Mouse (Mus musculus): Measurements from ENCODE around the gene Gm20662. TPM values are rescaled to one million over a fixed set of nuclear protein-coding genes. Genes with fewer than 3 reads are reported as not detected.
"Not testable (repeated sequence)": the region's sequence is repeated elsewhere in the genome, so short reads cannot be mapped to it uniquely, and the experiment has no call there.

Gene Gm20662
- polyA plus RNA-seq, 1 experiment from 2014 or later: 0.14 TPM

DNA sequence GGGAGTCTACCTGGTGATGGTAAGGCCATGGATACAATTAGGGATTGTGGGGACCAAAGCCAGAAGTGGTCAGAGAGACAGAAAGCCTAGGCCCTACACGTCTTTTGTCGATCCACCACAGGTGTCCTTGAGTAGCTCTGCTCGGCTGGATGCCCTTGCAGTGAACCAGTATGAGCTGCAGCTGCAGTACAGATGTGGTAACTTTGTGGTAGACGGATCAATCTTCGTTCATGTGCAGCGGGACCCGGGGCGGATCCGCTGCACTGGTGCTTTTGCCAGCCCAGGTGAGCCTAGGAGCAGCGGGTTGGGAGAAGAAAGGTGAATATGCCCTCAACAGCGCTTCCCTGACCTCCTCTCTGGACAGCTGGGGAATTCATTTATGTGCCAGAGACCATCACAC, 3.1 kb upstream of the Gm20662 start:
- Histone ChIP-seq H3K27ac (ENCODE audit: low read depth, low read length) (no peak overlapping the region), H3K27me3 (ENCODE audit: control insufficient read depth, insufficient read depth, low read length) (no peaks in the 10 kb centered on the region), H3K4me3 (ENCODE audit: low read depth, low read length) (no peak overlapping the region), H3K4me2 (replicated peaks; ENCODE audit: low read depth, low read length) (no peak overlapping the region), H3K9me3 (ENCODE audit: control insufficient read depth, low read length) (no peaks in the 10 kb centered on the region), H3K9ac (ENCODE audit: low read depth, low read length) (no peak overlapping the region), H3K36me3 (ENCODE audit: control insufficient read depth, insufficient read depth, low read length) (no peaks in the 10 kb centered on the region), H3K4me1 (replicated peaks; ENCODE audit: control insufficient read depth, insufficient read depth, low read length) (no peaks in the 10 kb centered on the region)
- ATAC-seq (ENCODE audit: low FRiP score) (no peak), DNase-seq (ENCODE audit: low spot score) (no peak)
- WGBS: 87% methylated on average over 11 of the region's 11 CpGs

DNA sequence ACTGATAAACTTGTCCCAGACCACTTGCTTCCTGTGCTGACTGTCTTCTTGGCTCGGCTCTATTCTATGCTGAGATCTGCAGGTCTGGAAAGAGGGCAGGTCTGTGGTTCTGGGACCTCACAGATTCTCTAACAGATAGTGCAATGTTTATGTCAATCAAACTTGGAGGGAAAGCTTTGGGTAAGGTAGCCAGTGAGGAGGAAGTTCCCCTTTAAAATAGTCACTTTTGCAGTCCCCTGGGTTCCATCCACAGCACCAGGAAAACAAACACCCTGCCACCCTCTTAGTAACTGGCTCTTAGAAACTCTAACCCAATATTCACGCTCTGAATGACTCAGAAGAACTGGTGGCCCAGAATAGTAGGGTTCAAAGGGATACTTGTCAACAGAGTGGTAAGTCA, 1.7 kb upstream of the Gm20662 start:
- Histone ChIP-seq H3K27me3 (ENCODE audit: control insufficient read depth, insufficient read depth, low read length) (no peaks in the 10 kb centered on the region), H3K4me3 (ENCODE audit: low read depth, low read length) (no peak overlapping the region), H3K9me3 (ENCODE audit: control insufficient read depth, low read length) (no peaks in the 10 kb centered on the region), H3K4me1 (replicated peaks; ENCODE audit: control insufficient read depth, insufficient read depth, low read length) (no peaks in the 10 kb centered on the region), H3K36me3 (ENCODE audit: control insufficient read depth, insufficient read depth, low read length) (no peaks in the 10 kb centered on the region), H3K9ac (ENCODE audit: low read depth, low read length) (no peak overlapping the region), H3K27ac (ENCODE audit: low read depth, low read length) (no peak overlapping the region), H3K4me2 (replicated peaks; ENCODE audit: low read depth, low read length) (no peak overlapping the region)
- DNase-seq (ENCODE audit: low spot score) (no peak), ATAC-seq (ENCODE audit: low FRiP score) (no peak)
- WGBS: 74% methylated on average over 2 of the region's 2 CpGs

DNA sequence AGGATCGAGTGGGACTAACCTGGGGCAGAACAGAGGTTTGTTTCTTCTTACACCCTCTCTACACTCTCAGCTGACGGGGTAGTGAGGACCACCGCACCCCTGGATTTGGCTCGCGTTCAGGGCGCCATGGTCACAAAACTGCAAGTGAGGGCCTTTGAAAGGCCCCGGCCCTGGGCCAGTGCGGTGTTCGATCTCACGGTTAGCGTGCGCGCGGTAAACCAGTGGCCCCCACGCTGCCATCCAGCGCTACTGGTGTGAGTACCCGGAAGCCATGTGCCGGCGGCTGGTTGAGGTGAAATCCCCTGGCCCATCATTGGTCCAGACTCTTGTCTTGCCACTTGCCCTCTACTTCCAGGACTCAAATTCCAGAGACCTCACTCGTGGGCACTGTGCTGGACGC, 636 bp upstream of the Gm20662 start:
- no peak overlapping the region for H3K9ac ChIP-seq (ENCODE audit: low read depth, low read length)
- DNase-seq (ENCODE audit: low spot score) (no peak), ATAC-seq (ENCODE audit: low FRiP score) (no peak)
- H3K27ac ChIP-seq (ENCODE audit: low read depth, low read length): no peak overlapping the region
- no peaks in the 10 kb centered on the region for H3K27me3 ChIP-seq (ENCODE audit: control insufficient read depth, insufficient read depth, low read length)
- no peaks in the 10 kb centered on the region for H3K9me3 ChIP-seq (ENCODE audit: control insufficient read depth, low read length)
- H3K36me3 ChIP-seq (ENCODE audit: control insufficient read depth, insufficient read depth, low read length): no peaks in the 10 kb centered on the region
- no peak overlapping the region for H3K4me2 ChIP-seq (replicated peaks; ENCODE audit: low read depth, low read length)
- WGBS: 95% methylated on average over 21 of the region's 21 CpGs
- H3K4me1 ChIP-seq (replicated peaks; ENCODE audit: control insufficient read depth, insufficient read depth, low read length): no peaks in the 10 kb centered on the region
- no peak overlapping the region for H3K4me3 ChIP-seq (ENCODE audit: low read depth, low read length)

DNA sequence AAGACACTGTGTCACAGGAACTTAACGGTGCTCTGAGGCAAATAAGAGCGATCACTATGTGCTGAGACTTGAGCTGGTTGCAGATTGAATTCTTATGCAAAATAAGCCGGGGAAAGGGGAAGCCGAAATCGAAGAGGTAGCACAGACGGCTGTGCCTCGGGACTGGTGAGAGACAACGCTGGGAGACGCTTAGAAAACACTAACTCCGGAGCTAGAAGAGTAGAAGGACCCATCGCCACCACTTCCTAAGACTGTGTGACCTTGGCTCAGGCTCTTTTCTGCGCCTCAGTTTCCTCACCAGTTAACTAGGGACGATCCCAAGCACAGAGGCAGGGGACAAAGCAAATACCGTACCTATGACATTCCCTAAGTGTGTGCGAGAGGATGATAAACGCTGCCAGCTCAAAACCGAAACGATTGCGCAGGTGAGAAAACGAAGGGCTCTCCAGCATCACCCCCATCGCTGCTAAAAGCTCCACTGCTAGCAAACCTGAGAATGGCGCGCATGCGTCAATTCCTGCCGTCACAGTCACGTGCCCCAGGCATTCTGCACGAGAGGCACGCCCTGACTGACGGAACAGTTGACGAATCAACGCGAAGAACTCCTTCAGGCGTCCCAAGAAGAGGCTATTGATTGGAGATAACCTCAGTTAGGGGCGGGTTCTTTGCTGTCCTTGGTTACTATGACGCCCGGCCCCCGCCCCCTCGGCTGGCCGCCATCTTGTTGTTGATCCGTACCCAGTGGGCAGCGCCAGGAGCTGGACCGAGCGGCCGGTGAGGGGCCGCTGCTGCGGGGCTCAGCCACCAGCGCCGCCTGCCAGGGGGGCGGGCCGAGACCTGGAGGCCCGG, 6.0 kb downstream of the Gm20662 start, which contains the start of gene Ip6k1:
Gene Ip6k1 (plus strand): TSS at position 580 of the 849 bp plus-strand sequence.
- whole genome bisulfite sequencing: under 1% methylated on average over 51 of the region's 51 CpGs
- peak; percentile 99 for ATAC-seq (ENCODE audit: low FRiP score)
- H3K4me2 ChIP-seq (replicated peaks; ENCODE audit: low read depth, low read length): peak within 1 kb of the TSS; percentile 86
- H3K9me3 ChIP-seq (ENCODE audit: control insufficient read depth, low read length): no peaks in the 10 kb centered on the region
- peak within 1 kb of the TSS; percentile 97 for H3K9ac ChIP-seq (ENCODE audit: low read depth, low read length)
- peak within 1 kb of the TSS; percentile 87 for H3K27ac ChIP-seq (ENCODE audit: low read depth, low read length)
- H3K4me3 ChIP-seq (ENCODE audit: low read depth, low read length): peak within 1 kb of the TSS; percentile 88
- no peaks in the 10 kb centered on the region for H3K27me3 ChIP-seq (ENCODE audit: control insufficient read depth, insufficient read depth, low read length)
- no peaks in the 10 kb centered on the region for H3K36me3 ChIP-seq (ENCODE audit: control insufficient read depth, insufficient read depth, low read length)
- DNase-seq (ENCODE audit: low spot score): peak; percentile 100
- H3K4me1 ChIP-seq (replicated peaks; ENCODE audit: control insufficient read depth, insufficient read depth, low read length): peaks cover 5% of the 10 kb centered on the region

DNA sequence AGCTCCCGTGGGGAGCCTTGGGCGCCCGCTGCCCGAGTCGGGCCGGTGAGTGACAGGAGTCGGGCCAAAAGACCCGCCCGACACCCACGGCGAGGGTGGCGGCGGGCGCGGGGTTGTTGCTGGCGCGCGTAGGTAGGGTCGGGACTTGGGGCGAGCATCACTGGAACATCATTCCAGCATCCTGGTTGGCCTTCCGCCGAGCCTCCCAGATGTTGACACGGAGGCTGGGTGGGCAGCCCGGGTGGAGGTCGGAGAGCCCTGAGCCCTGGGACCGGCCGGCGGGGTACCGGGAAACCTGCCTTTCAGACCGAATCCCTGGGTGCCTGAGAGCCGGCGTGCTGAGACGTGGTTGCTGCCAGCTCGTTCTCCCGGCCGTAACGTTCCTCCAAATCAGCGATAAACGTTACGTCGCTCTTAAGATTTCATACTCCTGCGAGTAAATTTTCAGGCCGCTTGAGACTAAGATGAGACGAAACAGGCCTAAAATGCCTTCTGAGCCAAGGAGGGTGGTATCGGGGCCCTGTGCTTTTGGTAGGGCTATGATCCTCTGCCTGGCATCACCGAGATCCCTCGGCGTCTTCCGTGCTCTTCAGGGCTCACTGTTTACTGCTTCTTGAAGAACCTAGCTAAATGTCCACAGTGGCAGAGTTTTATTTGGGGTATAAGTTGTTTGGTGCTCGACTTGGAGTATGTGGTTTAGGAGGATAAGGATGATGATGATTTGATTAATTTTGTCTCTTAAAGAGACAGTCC, 6.8 kb downstream of the Gm20662 start:
- H3K27me3 ChIP-seq (ENCODE audit: control insufficient read depth, insufficient read depth, low read length): no peaks in the 10 kb centered on the region
- peak overlapping the region; percentile 81 for H3K4me2 ChIP-seq (replicated peaks; ENCODE audit: low read depth, low read length)
- 1% methylated on average over 49 of the region's 50 CpGs for WGBS
- no peaks in the 10 kb centered on the region for H3K36me3 ChIP-seq (ENCODE audit: control insufficient read depth, insufficient read depth, low read length)
- peak overlapping the region; percentile 97 for H3K9ac ChIP-seq (ENCODE audit: low read depth, low read length)
- peak overlapping the region; percentile 87 for H3K27ac ChIP-seq (ENCODE audit: low read depth, low read length)
- H3K4me3 ChIP-seq (ENCODE audit: low read depth, low read length): peak overlapping the region; percentile 88
- H3K4me1 ChIP-seq (replicated peaks; ENCODE audit: control insufficient read depth, insufficient read depth, low read length): peaks cover 5% of the 10 kb centered on the region
- ATAC-seq (ENCODE audit: low FRiP score) (peak; percentile 75), DNase-seq (ENCODE audit: low spot score) (no peak)
- no peaks in the 10 kb centered on the region for H3K9me3 ChIP-seq (ENCODE audit: control insufficient read depth, low read length)

DNA sequence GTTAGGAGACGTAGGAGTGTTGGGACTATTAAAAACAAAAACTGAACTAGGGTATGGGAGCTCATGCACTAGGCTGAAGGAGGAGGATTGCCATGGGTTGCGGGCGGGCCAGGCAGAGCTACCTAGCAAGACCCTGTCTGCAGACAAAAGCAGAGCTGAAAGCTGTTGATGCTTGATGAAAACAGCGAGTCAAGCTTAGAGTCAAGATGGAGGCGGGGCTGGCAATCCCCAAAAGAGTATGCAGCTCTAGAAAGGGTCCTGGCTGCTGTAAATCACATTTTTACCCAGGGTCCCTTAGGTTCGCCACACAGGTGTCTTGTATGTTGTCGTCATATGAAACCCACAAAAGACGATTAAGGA, 7.4 kb downstream of the Gm20662 start:
- H3K9me3 ChIP-seq (ENCODE audit: control insufficient read depth, low read length): no peaks in the 10 kb centered on the region
- H3K9ac ChIP-seq (ENCODE audit: low read depth, low read length): peak overlapping the region; percentile 97
- peak overlapping the region; percentile 81 for H3K4me2 ChIP-seq (replicated peaks; ENCODE audit: low read depth, low read length)
- no peak overlapping the region for H3K27ac ChIP-seq (ENCODE audit: low read depth, low read length)
- ATAC-seq (ENCODE audit: low FRiP score): no peak
- H3K4me1 ChIP-seq (replicated peaks; ENCODE audit: control insufficient read depth, insufficient read depth, low read length): peaks cover 5% of the 10 kb centered on the region
- H3K36me3 ChIP-seq (ENCODE audit: control insufficient read depth, insufficient read depth, low read length): no peaks in the 10 kb centered on the region
- DNase-seq (ENCODE audit: low spot score): peak; percentile 44
- no peaks in the 10 kb centered on the region for H3K27me3 ChIP-seq (ENCODE audit: control insufficient read depth, insufficient read depth, low read length)
- 20% methylated on average over 8 of the region's 8 CpGs for WGBS
- peak overlapping the region; percentile 88 for H3K4me3 ChIP-seq (ENCODE audit: low read depth, low read length)

DNA sequence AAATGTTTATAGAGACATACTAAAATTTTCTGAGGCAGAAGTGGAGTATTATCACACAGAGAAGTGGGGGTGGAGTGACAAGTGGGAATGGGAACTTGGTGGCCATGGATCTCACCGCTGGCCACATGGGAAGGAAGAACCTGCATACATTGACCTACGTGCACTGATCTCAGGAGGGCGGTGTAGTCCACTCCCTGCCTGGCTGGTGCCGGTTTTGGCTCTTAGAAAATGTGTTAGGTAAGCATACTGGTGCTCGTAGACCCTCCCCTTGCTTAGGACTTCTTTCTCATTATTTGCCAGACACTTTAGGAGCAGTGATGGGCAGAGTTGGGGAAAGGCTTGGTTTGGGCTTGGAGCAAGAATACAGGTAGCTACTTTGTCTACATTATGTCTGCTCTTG, 11.9 kb downstream of the Gm20662 start:
- no peak for DNase-seq (ENCODE audit: low spot score)
- Histone ChIP-seq H3K4me2 (replicated peaks; ENCODE audit: low read depth, low read length) (no peak overlapping the region), H3K27ac (ENCODE audit: low read depth, low read length) (no peak overlapping the region), H3K9ac (ENCODE audit: low read depth, low read length) (no peak overlapping the region), H3K4me1 (replicated peaks; ENCODE audit: control insufficient read depth, insufficient read depth, low read length) (peaks cover 5% of the 10 kb centered on the region), H3K36me3 (ENCODE audit: control insufficient read depth, insufficient read depth, low read length) (no peaks in the 10 kb centered on the region), H3K9me3 (ENCODE audit: control insufficient read depth, low read length) (no peaks in the 10 kb centered on the region), H3K4me3 (ENCODE audit: low read depth, low read length) (no peak overlapping the region), H3K27me3 (ENCODE audit: control insufficient read depth, insufficient read depth, low read length) (no peaks in the 10 kb centered on the region)
- ATAC-seq (ENCODE audit: low FRiP score): no peak
- WGBS: 91% methylated on average over 5 of the region's 5 CpGs

DNA sequence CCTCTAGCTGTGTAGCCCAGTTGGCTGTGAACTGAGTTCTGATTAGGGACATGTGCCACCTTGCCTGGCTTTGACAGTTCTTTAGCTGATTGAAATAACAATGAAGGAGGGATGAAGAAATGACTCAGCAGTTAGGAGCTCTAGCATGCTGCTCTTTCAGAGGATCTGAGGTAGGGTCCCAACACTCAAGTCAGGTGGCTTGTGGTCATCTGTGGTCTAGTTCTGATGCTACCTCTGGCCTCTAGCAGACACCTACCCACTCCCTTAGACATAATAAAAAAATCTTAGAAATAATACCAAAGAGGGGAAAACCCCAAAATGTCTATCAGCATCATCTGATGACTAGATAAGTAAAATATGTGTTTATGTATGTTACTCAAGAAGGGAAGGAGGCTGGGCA, 14.2 kb downstream of the Gm20662 start:
- no peak overlapping the region for H3K4me3 ChIP-seq (ENCODE audit: low read depth, low read length)
- H3K36me3 ChIP-seq (ENCODE audit: control insufficient read depth, insufficient read depth, low read length): no peaks in the 10 kb centered on the region
- no peak for ATAC-seq (ENCODE audit: low FRiP score)
- no peaks in the 10 kb centered on the region for H3K9me3 ChIP-seq (ENCODE audit: control insufficient read depth, low read length)
- H3K27ac ChIP-seq (ENCODE audit: low read depth, low read length): no peak overlapping the region
- no peak for DNase-seq (ENCODE audit: low spot score)
- H3K4me2 ChIP-seq (replicated peaks; ENCODE audit: low read depth, low read length): no peak overlapping the region
- no peaks in the 10 kb centered on the region for H3K4me1 ChIP-seq (replicated peaks; ENCODE audit: control insufficient read depth, insufficient read depth, low read length)
- H3K27me3 ChIP-seq (ENCODE audit: control insufficient read depth, insufficient read depth, low read length): no peaks in the 10 kb centered on the region
- no peak overlapping the region for H3K9ac ChIP-seq (ENCODE audit: low read depth, low read length)

DNA sequence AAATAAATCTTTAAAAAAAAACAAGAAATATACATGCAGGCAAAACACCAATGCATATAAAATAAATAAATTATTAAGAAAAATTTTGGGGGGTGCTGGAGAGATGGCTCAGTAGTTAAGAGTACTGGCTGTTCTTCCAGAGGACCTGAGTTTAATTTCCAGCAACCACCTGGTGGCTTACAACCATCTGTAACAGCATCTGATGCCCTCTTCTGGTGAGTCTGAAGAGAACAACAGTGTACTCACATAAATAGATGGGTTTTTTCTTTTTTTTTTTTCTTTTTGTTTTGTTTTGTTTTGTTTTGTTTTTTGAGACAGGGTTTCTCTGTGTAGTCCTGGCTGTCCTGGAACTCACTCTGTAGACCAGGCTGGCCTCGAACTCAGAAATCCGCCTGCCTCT, 17.4 kb downstream of the Gm20662 start:
- H3K9ac ChIP-seq (ENCODE audit: low read depth, low read length); H3K36me3 ChIP-seq (ENCODE audit: control insufficient read depth, insufficient read depth, low read length); H3K27ac ChIP-seq (ENCODE audit: low read depth, low read length); H3K4me1 ChIP-seq (replicated peaks; ENCODE audit: control insufficient read depth, insufficient read depth, low read length); ATAC-seq (ENCODE audit: low FRiP score); DNase-seq (ENCODE audit: low spot score); H3K9me3 ChIP-seq (ENCODE audit: control insufficient read depth, low read length); H3K27me3 ChIP-seq (ENCODE audit: control insufficient read depth, insufficient read depth, low read length); H3K4me2 ChIP-seq (replicated peaks; ENCODE audit: low read depth, low read length); H3K4me3 ChIP-seq (ENCODE audit: low read depth, low read length): not testable (repeated sequence)
- WGBS: 100% methylated on average over 2 of the region's 2 CpGs

Data from hindbrain, embryonic 11.5 days (tissue).